ENCODE assay signal across 12 mouse cellular contexts in genomic region chr9:46257546-46257945, GRCm38 (mm10). TPM values are rescaled to one million over a fixed set of nuclear protein-coding genes. Genes with fewer than 3 reads are reported as not detected.
A peak's percentile ranks its signal among the peaks of the same experiment; 100 is the strongest.
DNase-seq lines count a peak whose midpoint lies in the region; ATAC-seq and TF ChIP-seq lines count a peak whose summit lies in the region.
"Had no signal": no experiment of that assay in that cellular context is flagged by ENCODE, and none has a peak within 500 bp of the region (broad histone marks: within the 10 kb centered on the region; RNA-seq: fewer than 3 reads in every experiment).

No protein-coding gene starts in this region.

- no peak for TF ChIP-seq EP300 in CH12.LX (IDR thresholded peaks at IDR 0.05; ENCODE audit: low read length)

- no peak overlapping the region for H3K9ac ChIP-seq in embryonic facial prominence, embryonic 14.5 days (ENCODE audit: low read depth, low read length)
- no peak overlapping the region for H3K9ac ChIP-seq in CH12.LX (ENCODE audit: insufficient read depth, low read depth)
- H3K9ac ChIP-seq in liver, embryonic 16.5 days (ENCODE audit: low read depth, low read length), result no peak overlapping the region
- H3K9ac ChIP-seq: limb, embryonic 12.5 days had no signal

- H3K79me2 ChIP-seq in CH12.LX (replicated peaks; ENCODE audit: control insufficient read depth, extremely low read depth, insufficient read depth, poor library complexity, severe bottlenecking), result no peaks in the 10 kb centered on the region

- DNase-seq in embryonic facial prominence, embryonic 14.5 days (ENCODE audit: low spot score), result peak; percentile 9
- no peak for DNase-seq in embryonic facial prominence, embryonic 10.5 days (ENCODE audit: low spot score)
- DNase-seq in CH12.LX (ENCODE audit: extremely low read depth), result peak; percentile 62
- peak; percentile 31 to 38 for DNase-seq in heart, adult 9 months (ENCODE audit: low spot score in 2 of 2)
- DNase-seq in T-cell, adult 2 months (ENCODE audit: low spot score), result no peak
- DNase-seq in right cerebral cortex, postnatal 14 days, result no peak
- no peak for DNase-seq in cerebellum, adult 2 months
- DNase-seq: cerebellum, adult 9-11 months; gastrocnemius, postnatal 14 days had no signal

- no peaks in the 10 kb centered on the region for H3K36me3 ChIP-seq in embryonic facial prominence, embryonic 14.5 days (ENCODE audit: control insufficient read depth, insufficient read depth, low read length)
- no peaks in the 10 kb centered on the region for H3K36me3 ChIP-seq in embryonic facial prominence, embryonic 10.5 days (replicated peaks)
- H3K36me3 ChIP-seq in CH12.LX (replicated peaks in 1 of 2; ENCODE audit: control insufficient read depth in 1 of 2, insufficient read depth in 1 of 2, low read length in 1 of 2), result no peaks in the 10 kb centered on the region
- no peaks in the 10 kb centered on the region for H3K36me3 ChIP-seq in liver, embryonic 16.5 days (ENCODE audit: control insufficient read depth, insufficient read depth)
- H3K36me3 ChIP-seq: limb, embryonic 12.5 days had no signal

- TF ChIP-seq RAD21 in CH12.LX (IDR thresholded peaks at IDR 0.05; ENCODE audit: low read depth, low read length), result no peak

- no peak for TF ChIP-seq CTCF in CH12.LX (conservative IDR thresholded peaks at IDR 0.05 in 1 of 2, IDR thresholded peaks at IDR 0.05 in 1 of 2; ENCODE audit: low read depth in 2 of 2, low read length in 2 of 2)
- no peak for TF ChIP-seq CTCF in cerebellum, adult 2 months (IDR thresholded peaks at IDR 0.05; ENCODE audit: borderline replicate concordance, insufficient read depth, low read depth, low read length)

- H3K9me3 ChIP-seq in embryonic facial prominence, embryonic 14.5 days (ENCODE audit: control insufficient read depth, low read length), result no peaks in the 10 kb centered on the region
- no peaks in the 10 kb centered on the region for H3K9me3 ChIP-seq in embryonic facial prominence, embryonic 10.5 days
- no peaks in the 10 kb centered on the region for H3K9me3 ChIP-seq in CH12.LX (replicated peaks; ENCODE audit: low read length)
- no peaks in the 10 kb centered on the region for H3K9me3 ChIP-seq in liver, embryonic 16.5 days (replicated peaks; ENCODE audit: control insufficient read depth, low read length)
- H3K9me3 ChIP-seq: limb, embryonic 12.5 days had no signal

- WGBS in embryonic facial prominence, embryonic 14.5 days, result 73% methylated on average over 3 of the region's 3 CpGs
- 86% methylated on average over 3 of the region's 3 CpGs for whole genome bisulfite sequencing in embryonic facial prominence, embryonic 10.5 days
- WGBS in liver, embryonic 16.5 days (ENCODE audit: insufficient replicate concordance), result 60% methylated on average over 3 of the region's 3 CpGs
- 90% methylated on average over 3 of the region's 3 CpGs for WGBS in cerebellum, adult 2 months

- TF ChIP-seq POLR2A in CH12.LX (IDR thresholded peaks at IDR 0.05; ENCODE audit: low read depth, low read length), result peak; percentile 53
- no peak for TF ChIP-seq POLR2A in cerebellum, adult 2 months (IDR thresholded peaks at IDR 0.05; ENCODE audit: borderline replicate concordance, insufficient read depth, low read length)

- dilution Hi-C loops in CH12.LX (cut with MboI; ENCODE audit: extremely low pct_ligation_motif_present, extremely low pct_unique_long_range_greater_than_20kb, low sequenced_read_pairs), result no loop called here

- no peak overlapping the region for H3K4me3 ChIP-seq in embryonic facial prominence, embryonic 14.5 days (ENCODE audit: low read depth, low read length)
- H3K4me3 ChIP-seq in embryonic facial prominence, embryonic 10.5 days, result no peak overlapping the region
- peak overlapping the region in 2 of 3 experiments; percentile 21 to 38 for H3K4me3 ChIP-seq in CH12.LX (replicated peaks in 1 of 3; ENCODE audit: low read depth in 2 of 3, low read length in 2 of 3, poor library complexity in 1 of 3)
- H3K4me3 ChIP-seq in liver, embryonic 16.5 days (ENCODE audit: low read depth, low read length), result no peak overlapping the region
- H3K4me3 ChIP-seq in cerebellum, adult 2 months (replicated peaks; ENCODE audit: insufficient read depth, low read depth, low read length), result no peak overlapping the region
- H3K4me3 ChIP-seq: limb, embryonic 12.5 days had no signal

- in situ Hi-C loops in CH12.LX (cut with MboI; ENCODE audit: low pct_ligation_motif_present, low pct_unique_long_range_greater_than_20kb, low sequenced_read_pairs), result no loop called here

- H3K27ac ChIP-seq in embryonic facial prominence, embryonic 14.5 days (replicated peaks; ENCODE audit: low read depth, low read length), result no peak overlapping the region
- no peak overlapping the region for H3K27ac ChIP-seq in embryonic facial prominence, embryonic 10.5 days (replicated peaks)
- H3K27ac ChIP-seq in CH12.LX (ENCODE audit: insufficient read depth, low read depth), result no peak overlapping the region
- H3K27ac ChIP-seq in liver, embryonic 16.5 days (ENCODE audit: low read length), result no peak overlapping the region
- no peak overlapping the region for H3K27ac ChIP-seq in cerebellum, adult 2 months (ENCODE audit: insufficient read depth, low read length)
- H3K27ac ChIP-seq: limb, embryonic 12.5 days had no signal

- ATAC-seq in embryonic facial prominence, embryonic 14.5 days (ENCODE audit: low read depth), result no peak
- ATAC-seq in liver, embryonic 16.5 days (ENCODE audit: low read depth), result 0 out of 2 replicates have a peak, but pooled peaks have one; percentile 21

- H3K4me1 ChIP-seq in embryonic facial prominence, embryonic 14.5 days (ENCODE audit: control insufficient read depth, insufficient read depth, low read length), result no peaks in the 10 kb centered on the region
- H3K4me1 ChIP-seq in embryonic facial prominence, embryonic 10.5 days, result peaks cover 5% of the 10 kb centered on the region; the same call in 1 of the 2 replicates
- H3K4me1 ChIP-seq in CH12.LX (ENCODE audit: control insufficient read depth in 1 of 2, insufficient read depth in 2 of 2), result peaks cover 3 to 12% of the 10 kb centered on the region in 2 experiments
- peaks cover 4% of the 10 kb centered on the region; the same call in 1 of the 2 replicates for H3K4me1 ChIP-seq in liver, embryonic 16.5 days (ENCODE audit: control insufficient read depth, low read depth, low read length)
- H3K4me1 ChIP-seq in cerebellum, adult 2 months (ENCODE audit: control insufficient read depth, insufficient read depth, low read length), result no peaks in the 10 kb centered on the region
- H3K4me1 ChIP-seq: limb, embryonic 12.5 days had no signal

- H3K27me3 ChIP-seq in embryonic facial prominence, embryonic 14.5 days (replicated peaks; ENCODE audit: control insufficient read depth, insufficient read depth, low read length), result no peaks in the 10 kb centered on the region
- H3K27me3 ChIP-seq in embryonic facial prominence, embryonic 10.5 days (replicated peaks; ENCODE audit: low read depth, poor library complexity, severe bottlenecking), result no peaks in the 10 kb centered on the region
- no peaks in the 10 kb centered on the region for H3K27me3 ChIP-seq in CH12.LX (replicated peaks)
- no peaks in the 10 kb centered on the region for H3K27me3 ChIP-seq in liver, embryonic 16.5 days (ENCODE audit: control insufficient read depth, insufficient read depth, low read depth, low read length)
- H3K27me3 ChIP-seq in cerebellum, adult 2 months (ENCODE audit: control insufficient read depth, insufficient read depth, low read length), result no peaks in the 10 kb centered on the region

- H3K4me2 ChIP-seq in embryonic facial prominence, embryonic 14.5 days (ENCODE audit: low read depth, low read length), result no peak overlapping the region
- no peak overlapping the region for H3K4me2 ChIP-seq in CH12.LX (ENCODE audit: insufficient read depth, low read depth, poor library complexity, severe bottlenecking)
- no peak overlapping the region for H3K4me2 ChIP-seq in liver, embryonic 16.5 days (ENCODE audit: low read depth, low read length)
- H3K4me2 ChIP-seq: limb, embryonic 12.5 days had no signal

RNA-seq across cellular contexts. Expression of gene Apoa5, which starts 10.9 kb away (rescaled TPM):
- polyA plus RNA-seq in embryonic facial prominence, embryonic 14.5 days (2014; fragmentation: Nextera tagmentation; extraction: Ambion mirVana), result not detected in 2 replicates
- not detected in 2 replicates for polyA plus RNA-seq in embryonic facial prominence, embryonic 10.5 days (2016; fragmentation: Nextera tagmentation; extraction: Ambion mirVana)
- 0.08 TPM in 1 of 2 replicates, not detected in the other for total RNA-seq in CH12.LX (2012; rRNA removed)
- total RNA-seq in CH12.LX (2014; rRNA removed), result not detected in 2 replicates
- polyA plus RNA-seq in CH12.LX (2012; ENCODE audit: insufficient read length, low read depth), result not detected in 2 replicates
- 0.67 and 1.1 TPM in 2 replicates for polyA plus RNA-seq in liver, embryonic 16.5 days (2015; fragmentation: Nextera tagmentation; extraction: Ambion mirVana)
- polyA plus RNA-seq in cerebellum, adult 2 months (2012; rRNA removed), result not detected in 2 replicates
- total RNA-seq: gastrocnemius, postnatal 14 days had no signal
- polyA plus RNA-seq: kidney, embryonic 16.5 days had no signal

RNA-seq across cellular contexts. Expression of gene Zpr1, which starts 15.3 kb away (rescaled TPM):
- 54.2 and 54.6 TPM in 2 replicates for polyA plus RNA-seq in embryonic facial prominence, embryonic 14.5 days (2014; fragmentation: Nextera tagmentation; extraction: Ambion mirVana)
- polyA plus RNA-seq in embryonic facial prominence, embryonic 10.5 days (2016; fragmentation: Nextera tagmentation; extraction: Ambion mirVana), result 70.8 and 71.1 TPM in 2 replicates
- total RNA-seq in CH12.LX (2012; rRNA removed) (46.0 and 57.2 TPM in 2 replicates), CH12.LX (2014; rRNA removed) (65.7 and 66.8 TPM in 2 replicates)
- 108 and 111 TPM in 2 replicates for polyA plus RNA-seq in CH12.LX (2012; ENCODE audit: insufficient read length, low read depth)
- 20.5 and 23.6 TPM in 2 replicates for polyA plus RNA-seq in liver, embryonic 16.5 days (2015; fragmentation: Nextera tagmentation; extraction: Ambion mirVana)
- polyA plus RNA-seq in cerebellum, adult 2 months (2012; rRNA removed), result 37.9 and 40.3 TPM in 2 replicates

RNA-seq across cellular contexts. Expression of gene Apoa4, which starts 17.1 kb away (rescaled TPM):
- 0.13 TPM in 1 of 2 replicates, not detected in the other for polyA plus RNA-seq in embryonic facial prominence, embryonic 14.5 days (2014; fragmentation: Nextera tagmentation; extraction: Ambion mirVana)
- not detected in 2 replicates for polyA plus RNA-seq in embryonic facial prominence, embryonic 10.5 days (2016; fragmentation: Nextera tagmentation; extraction: Ambion mirVana)
- not detected in 2 replicates for total RNA-seq in CH12.LX (2012; rRNA removed)
- total RNA-seq in CH12.LX (2014; rRNA removed), result not detected in 2 replicates
- polyA plus RNA-seq in CH12.LX (2012; ENCODE audit: insufficient read length, low read depth), result not detected in 2 replicates
- 0.07 and 14.5 TPM in 2 replicates for polyA plus RNA-seq in liver, embryonic 16.5 days (2015; fragmentation: Nextera tagmentation; extraction: Ambion mirVana)
- polyA plus RNA-seq in cerebellum, adult 2 months (2012; rRNA removed), result 0.16 and 0.28 TPM in 2 replicates
- total RNA-seq: gastrocnemius, postnatal 14 days had no signal
- polyA plus RNA-seq: limb, embryonic 12.5 days had no signal

RNA-seq across cellular contexts. Expression of gene Apoc3, which starts 22.1 kb away (rescaled TPM):
- polyA plus RNA-seq in embryonic facial prominence, embryonic 14.5 days (2014; fragmentation: Nextera tagmentation; extraction: Ambion mirVana), result not detected in 2 replicates
- not detected in 2 replicates for polyA plus RNA-seq in embryonic facial prominence, embryonic 10.5 days (2016; fragmentation: Nextera tagmentation; extraction: Ambion mirVana)
- total RNA-seq in CH12.LX (2012; rRNA removed) (not detected in 2 replicates), CH12.LX (2014; rRNA removed) (not detected in 2 replicates)
- not detected in 2 replicates for polyA plus RNA-seq in CH12.LX (2012; ENCODE audit: insufficient read length, low read depth)
- 9.3 and 14.0 TPM in 2 replicates for polyA plus RNA-seq in liver, embryonic 16.5 days (2015; fragmentation: Nextera tagmentation; extraction: Ambion mirVana)
- 0.57 and 0.88 TPM in 2 replicates for polyA plus RNA-seq in cerebellum, adult 2 months (2012; rRNA removed)
- total RNA-seq: gastrocnemius, postnatal 14 days had no signal
- polyA plus RNA-seq: limb, embryonic 12.5 days had no signal

RNA-seq across cellular contexts. Expression of gene Bud13, which starts 25.3 kb away (rescaled TPM):
- 19.1 and 23.3 TPM in 2 replicates for polyA plus RNA-seq in embryonic facial prominence, embryonic 14.5 days (2014; fragmentation: Nextera tagmentation; extraction: Ambion mirVana)
- 34.3 and 34.7 TPM in 2 replicates for polyA plus RNA-seq in embryonic facial prominence, embryonic 10.5 days (2016; fragmentation: Nextera tagmentation; extraction: Ambion mirVana)
- total RNA-seq in CH12.LX (2012; rRNA removed), result 15.9 and 18.8 TPM in 2 replicates
- total RNA-seq in CH12.LX (2014; rRNA removed), result 13.5 and 14.4 TPM in 2 replicates
- 28.1 and 32.5 TPM in 2 replicates for polyA plus RNA-seq in CH12.LX (2012; ENCODE audit: insufficient read length, low read depth)
- 6.5 and 6.7 TPM in 2 replicates for polyA plus RNA-seq in liver, embryonic 16.5 days (2015; fragmentation: Nextera tagmentation; extraction: Ambion mirVana)
- 11.9 and 12.8 TPM in 2 replicates for polyA plus RNA-seq in cerebellum, adult 2 months (2012; rRNA removed)

Comparison
In these comparisons a context has a peak if more than half of its experiments do, and no peak if none do; other contexts are left out.
1. DNase-seq: peak in embryonic facial prominence, embryonic 14.5 days (single experiment), CH12.LX (single experiment) and heart, adult 9 months (2 of 2); none in embryonic facial prominence, embryonic 10.5 days (single experiment), T-cell, adult 2 months (single experiment), right cerebral cortex, postnatal 14 days (single experiment) and cerebellum, adult 2 months (0 of 2).
2. H3K4me3 ChIP-seq: peak in CH12.LX (2 of 3); none in embryonic facial prominence, embryonic 14.5 days (single experiment), embryonic facial prominence, embryonic 10.5 days (single experiment), liver, embryonic 16.5 days (single experiment) and cerebellum, adult 2 months (single experiment).